Mouse (Mus musculus): ENCODE measurements around the gene Plekhh2. TPM values are rescaled to one million over a fixed set of nuclear protein-coding genes. Genes with fewer than 3 reads are reported as not detected.

Plekhh2 gene
- polyA plus RNA-seq, 1 experiment from 2014 or later = 2.6 TPM

DNA sequence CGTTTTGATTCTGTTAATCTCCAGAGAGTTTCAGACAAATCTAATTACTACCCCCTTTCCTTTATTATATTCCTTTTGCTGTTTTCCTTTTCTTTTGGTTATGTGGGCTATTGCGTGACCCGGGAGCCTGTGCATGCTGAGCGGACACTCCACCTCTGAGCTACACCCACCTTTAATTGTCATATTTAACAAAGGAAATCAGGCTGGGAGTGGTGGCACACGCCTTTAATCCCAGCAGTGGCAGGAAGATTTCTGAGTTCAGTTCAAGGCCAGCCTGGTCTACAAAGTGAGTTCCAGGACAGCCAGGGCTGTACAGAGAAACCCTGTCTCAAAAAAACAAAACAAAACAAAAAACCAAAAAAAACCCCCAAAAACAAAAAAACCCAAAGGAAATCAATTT, 14.7 kb upstream of the Plekhh2 start:
- 82% methylated on average over 5 of the region's 5 CpGs for WGBS
- H3K4me1 ChIP-seq = no peaks in the 10 kb centered on the region
- H3K9ac ChIP-seq = no peak overlapping the region
- no peak overlapping the region for H3K4me2 ChIP-seq
- H3K9me3 ChIP-seq = no peaks in the 10 kb centered on the region
- no peaks in the 10 kb centered on the region for H3K36me3 ChIP-seq
- ATAC-seq (ENCODE audit: extremely low read depth, insufficient number of reproducible peaks, low FRiP score, low TSS enrichment) = no peak
- H3K4me3 ChIP-seq = no peak overlapping the region
- no peaks in the 10 kb centered on the region; the same call in 1 of the 2 replicates for H3K27me3 ChIP-seq (replicated peaks)
- no peak overlapping the region for H3K27ac ChIP-seq (replicated peaks)

DNA sequence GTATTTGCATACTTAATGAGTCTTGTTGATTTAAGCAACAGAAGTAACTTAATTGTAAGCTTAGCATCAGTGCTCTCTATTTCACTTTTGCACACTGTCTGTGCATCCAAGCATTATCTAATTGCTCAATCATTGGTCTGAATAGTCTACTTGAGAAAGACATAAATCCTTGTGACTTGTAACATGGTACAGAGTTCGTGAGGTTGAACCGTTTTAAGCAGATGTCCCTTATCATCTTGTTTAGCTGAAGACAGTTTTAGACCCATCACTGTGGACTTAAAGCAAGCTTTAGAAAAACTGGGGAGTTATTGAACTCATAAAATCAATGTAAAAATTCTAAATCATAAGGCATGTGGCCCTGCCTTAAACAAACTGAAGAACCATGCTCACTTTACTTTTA, 14.1 kb upstream of the Plekhh2 start:
- no peak for ATAC-seq (ENCODE audit: extremely low read depth, insufficient number of reproducible peaks, low FRiP score, low TSS enrichment)
- 42% methylated on average over 2 of the region's 2 CpGs for WGBS
- Histone ChIP-seq H3K9me3 (no peaks in the 10 kb centered on the region), H3K4me2 (no peak overlapping the region), H3K27ac (replicated peaks) (no peak overlapping the region), H3K4me1 (no peaks in the 10 kb centered on the region), H3K4me3 (no peak overlapping the region), H3K9ac (no peak overlapping the region), H3K27me3 (replicated peaks) (no peaks in the 10 kb centered on the region; the same call in 1 of the 2 replicates), H3K36me3 (no peaks in the 10 kb centered on the region)

DNA sequence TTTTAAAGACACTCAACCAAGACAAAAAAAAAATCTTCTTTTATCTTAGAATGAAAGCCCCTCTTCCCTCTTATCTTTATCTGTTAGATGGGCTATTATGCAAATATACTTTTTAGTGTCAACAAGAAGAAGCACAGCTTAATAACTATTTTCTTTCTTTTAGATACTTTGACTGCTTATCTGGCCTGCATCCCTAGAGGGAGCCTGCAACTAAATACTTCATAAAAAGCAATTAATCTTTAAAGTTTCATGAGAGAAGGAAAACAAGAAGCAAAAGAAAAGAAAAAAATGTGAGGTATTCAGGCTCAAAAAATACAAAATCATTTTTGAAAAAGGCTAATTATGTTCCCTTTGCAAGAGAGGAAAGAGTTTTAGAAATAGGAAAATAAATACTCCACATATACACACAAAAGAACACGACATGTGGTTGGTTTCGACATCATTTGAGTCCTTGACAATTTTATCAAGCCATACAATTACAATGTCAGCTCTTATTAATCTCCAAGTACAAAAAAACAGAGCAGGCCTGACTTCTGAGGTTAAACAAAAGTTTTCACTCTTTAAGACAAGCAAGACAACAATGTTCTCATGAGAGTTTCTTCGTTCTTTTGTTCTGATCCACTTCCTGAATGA, 13.6 kb upstream of the Plekhh2 start:
- Histone ChIP-seq H3K4me1 (no peaks in the 10 kb centered on the region), H3K4me2 (no peak overlapping the region), H3K27me3 (replicated peaks) (no peaks in the 10 kb centered on the region; the same call in 1 of the 2 replicates), H3K36me3 (no peaks in the 10 kb centered on the region), H3K27ac (replicated peaks) (no peak overlapping the region), H3K9me3 (no peaks in the 10 kb centered on the region), H3K9ac (no peak overlapping the region), H3K4me3 (no peak overlapping the region)
- 69% methylated on average over 3 of the region's 3 CpGs for WGBS
- no peak for ATAC-seq (ENCODE audit: extremely low read depth, insufficient number of reproducible peaks, low FRiP score, low TSS enrichment)

DNA sequence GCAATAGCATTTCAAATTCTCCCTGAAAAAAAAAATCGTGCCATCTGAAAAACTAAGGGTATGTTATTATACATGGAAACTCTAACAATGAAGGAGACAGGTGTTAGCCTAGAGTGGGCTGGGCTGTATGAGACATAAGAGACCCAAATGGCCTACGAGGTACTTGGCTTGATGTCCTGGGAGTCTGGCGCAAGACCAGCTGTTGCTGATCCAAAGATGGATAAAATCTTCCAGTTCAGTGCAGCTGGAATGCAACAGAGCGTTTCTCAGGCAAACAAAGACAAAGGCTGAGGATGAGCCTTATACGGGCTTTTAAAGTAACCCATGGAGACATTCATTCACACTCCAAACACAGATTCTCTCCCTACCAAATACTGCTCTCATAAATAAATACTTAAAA, 13.1 kb upstream of the Plekhh2 start:
- Histone ChIP-seq H3K36me3 (no peaks in the 10 kb centered on the region), H3K4me3 (no peak overlapping the region), H3K27ac (replicated peaks) (no peak overlapping the region), H3K9me3 (no peaks in the 10 kb centered on the region), H3K27me3 (replicated peaks) (no peaks in the 10 kb centered on the region; the same call in 1 of the 2 replicates), H3K4me1 (no peaks in the 10 kb centered on the region), H3K9ac (no peak overlapping the region), H3K4me2 (no peak overlapping the region)
- no peak for ATAC-seq (ENCODE audit: extremely low read depth, insufficient number of reproducible peaks, low FRiP score, low TSS enrichment)
- 66% methylated on average over 5 of the region's 5 CpGs for WGBS

DNA sequence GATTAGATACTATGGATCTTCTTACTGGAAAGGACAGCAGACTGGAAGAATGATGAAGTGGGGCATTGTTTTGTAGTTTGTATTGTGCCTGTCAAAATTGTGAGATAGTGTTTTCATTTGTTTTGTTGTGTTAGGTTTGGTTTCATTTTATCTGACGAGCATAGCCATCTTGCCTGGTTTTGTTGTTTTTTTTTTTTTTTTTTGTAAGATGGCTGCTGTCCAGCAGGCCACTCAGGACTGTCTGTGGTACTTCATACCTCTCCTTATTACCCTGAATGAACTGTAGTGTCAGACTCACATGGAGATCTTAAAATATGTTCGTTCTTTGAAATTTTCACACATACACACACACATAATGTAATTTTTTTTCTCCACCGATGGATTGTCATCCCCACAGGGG, 9.4 kb upstream of the Plekhh2 start:
- H3K4me2 ChIP-seq = no peak overlapping the region
- ATAC-seq (ENCODE audit: extremely low read depth, insufficient number of reproducible peaks, low FRiP score, low TSS enrichment) = no peak

DNA sequence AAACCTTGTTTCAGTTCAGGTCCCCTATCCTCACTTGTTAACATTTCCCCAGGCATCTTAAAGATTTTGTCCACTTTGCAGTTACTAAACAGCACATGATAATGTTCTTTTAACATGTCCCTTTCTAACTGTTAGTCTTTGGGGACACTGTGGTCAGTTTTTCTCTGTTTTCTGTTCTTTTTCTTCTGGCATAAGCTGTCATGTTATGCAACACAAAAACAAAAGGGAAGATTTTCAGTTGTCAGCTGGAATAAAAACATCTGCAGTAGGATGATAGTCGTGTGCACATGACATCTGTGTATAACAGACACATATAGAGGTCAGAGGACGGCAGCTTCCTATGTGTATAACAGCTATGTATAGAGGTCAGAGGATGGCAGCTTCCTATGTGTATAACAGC, 5.8 kb upstream of the Plekhh2 start:
- no peak overlapping the region for H3K4me2 ChIP-seq
- H3K36me3 ChIP-seq = no peaks in the 10 kb centered on the region
- peaks cover 16% of the 10 kb centered on the region for H3K4me1 ChIP-seq
- H3K9ac ChIP-seq = no peak overlapping the region
- 56% methylated on average over 2 of the region's 2 CpGs for WGBS
- no peak for ATAC-seq (ENCODE audit: extremely low read depth, insufficient number of reproducible peaks, low FRiP score, low TSS enrichment)
- no peak overlapping the region for H3K27ac ChIP-seq (replicated peaks)
- H3K27me3 ChIP-seq (replicated peaks) = no peaks in the 10 kb centered on the region
- H3K9me3 ChIP-seq = no peaks in the 10 kb centered on the region
- no peak overlapping the region for H3K4me3 ChIP-seq

More for the DNA sequence above, 9.4 kb upstream of the Plekhh2 start:
- Histone ChIP-seq H3K27ac (replicated peaks) (no peak overlapping the region), H3K4me3 (no peak overlapping the region), H3K27me3 (replicated peaks) (no peaks in the 10 kb centered on the region), H3K4me1 (no peaks in the 10 kb centered on the region), H3K9me3 (no peaks in the 10 kb centered on the region), H3K9ac (no peak overlapping the region), H3K36me3 (no peaks in the 10 kb centered on the region)
- WGBS = 55% methylated on average over 3 of the region's 3 CpGs

DNA sequence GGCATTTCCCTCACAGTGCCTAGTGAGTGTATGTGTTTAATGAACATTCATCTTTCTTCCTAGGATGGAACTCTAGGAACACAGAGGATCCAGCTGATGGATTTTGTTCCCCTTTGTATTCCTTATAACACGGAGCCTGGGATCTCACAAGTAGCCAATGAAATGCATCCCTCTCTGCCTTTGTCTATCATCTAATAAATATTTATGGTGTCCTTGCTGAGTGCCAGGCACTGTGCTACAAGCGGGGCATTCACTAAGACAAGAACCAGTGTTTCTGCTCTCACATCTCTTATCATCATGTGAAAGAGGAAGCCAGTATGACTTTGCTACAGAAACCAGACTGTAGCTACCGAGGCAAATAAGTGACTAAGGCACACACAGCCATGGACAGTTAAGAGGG, 3.0 kb upstream of the Plekhh2 start:
- H3K9ac ChIP-seq = no peak overlapping the region
- H3K36me3 ChIP-seq = no peaks in the 10 kb centered on the region
- peaks cover 30% of the 10 kb centered on the region for H3K4me1 ChIP-seq
- ATAC-seq (ENCODE audit: extremely low read depth, insufficient number of reproducible peaks, low FRiP score, low TSS enrichment) = no peak
- no peaks in the 10 kb centered on the region for H3K9me3 ChIP-seq
- peaks cover 6% of the 10 kb centered on the region; the same call in 1 of the 2 replicates for H3K27me3 ChIP-seq (replicated peaks)
- no peak overlapping the region for H3K4me3 ChIP-seq
- no peak overlapping the region for H3K27ac ChIP-seq (replicated peaks)
- H3K4me2 ChIP-seq = no peak overlapping the region
- WGBS = 51% methylated on average over 3 of the region's 3 CpGs

DNA sequence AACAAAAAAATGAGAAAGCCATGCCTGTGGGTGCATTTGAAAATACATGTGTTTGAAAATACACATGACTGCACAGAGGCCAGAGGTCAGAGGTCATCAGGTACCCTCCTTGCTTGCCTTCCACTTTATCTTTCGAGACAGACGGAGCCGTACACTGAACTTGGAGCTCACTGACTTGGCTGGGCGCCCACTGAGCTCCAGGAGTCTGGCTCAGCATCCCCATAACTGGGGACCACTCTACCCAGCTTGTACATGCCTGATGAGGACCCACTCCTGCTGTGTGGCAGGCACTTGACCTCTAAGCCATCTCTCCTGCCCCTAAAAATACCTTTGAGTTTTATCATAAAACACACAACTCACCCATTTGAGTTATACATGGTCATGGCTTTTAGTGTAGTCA, 2.5 kb upstream of the Plekhh2 start:
- 41% methylated on average over 4 of the region's 4 CpGs for WGBS
- Histone ChIP-seq H3K4me3 (no peak overlapping the region), H3K27ac (replicated peaks) (0 out of 2 replicates have a peak overlapping the region, but pooled peaks have one; percentile 65), H3K36me3 (no peaks in the 10 kb centered on the region), H3K9ac (no peak overlapping the region), H3K27me3 (replicated peaks) (peaks cover 6% of the 10 kb centered on the region; the same call in 1 of the 2 replicates), H3K9me3 (no peaks in the 10 kb centered on the region), H3K4me2 (no peak overlapping the region), H3K4me1 (peaks cover 30% of the 10 kb centered on the region)
- no peak for ATAC-seq (ENCODE audit: extremely low read depth, insufficient number of reproducible peaks, low FRiP score, low TSS enrichment)

DNA sequence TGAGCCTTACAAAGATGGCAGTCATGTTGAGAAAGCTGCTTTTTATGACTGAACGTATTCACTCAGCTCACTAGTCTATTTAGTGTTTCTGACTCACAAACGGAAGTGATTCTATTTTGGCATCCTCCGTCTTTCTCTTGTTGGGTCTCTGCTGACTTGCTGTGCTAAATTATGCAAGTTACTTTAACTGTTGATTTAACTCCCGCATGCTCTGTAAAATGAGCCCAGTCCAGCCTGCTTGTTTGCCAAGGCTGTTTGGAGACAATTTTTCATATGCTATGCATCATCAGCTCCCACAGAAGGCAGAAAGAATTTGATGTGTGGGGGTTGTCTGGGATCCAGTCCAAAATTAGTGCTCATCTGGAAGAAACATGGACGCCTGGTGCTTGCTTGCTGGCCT, 1.3 kb upstream of the Plekhh2 start:
- Histone ChIP-seq H3K9ac (no peak overlapping the region), H3K36me3 (no peaks in the 10 kb centered on the region), H3K4me3 (no peak overlapping the region), H3K27me3 (replicated peaks) (peaks cover 6% of the 10 kb centered on the region; the same call in 1 of the 2 replicates), H3K9me3 (no peaks in the 10 kb centered on the region), H3K4me2 (no peak overlapping the region), H3K4me1 (peaks cover 30% of the 10 kb centered on the region), H3K27ac (replicated peaks) (peak overlapping the region; percentile 65)
- ATAC-seq (ENCODE audit: extremely low read depth, insufficient number of reproducible peaks, low FRiP score, low TSS enrichment) = no peak
- 44% methylated on average over 5 of the region's 5 CpGs for WGBS

DNA sequence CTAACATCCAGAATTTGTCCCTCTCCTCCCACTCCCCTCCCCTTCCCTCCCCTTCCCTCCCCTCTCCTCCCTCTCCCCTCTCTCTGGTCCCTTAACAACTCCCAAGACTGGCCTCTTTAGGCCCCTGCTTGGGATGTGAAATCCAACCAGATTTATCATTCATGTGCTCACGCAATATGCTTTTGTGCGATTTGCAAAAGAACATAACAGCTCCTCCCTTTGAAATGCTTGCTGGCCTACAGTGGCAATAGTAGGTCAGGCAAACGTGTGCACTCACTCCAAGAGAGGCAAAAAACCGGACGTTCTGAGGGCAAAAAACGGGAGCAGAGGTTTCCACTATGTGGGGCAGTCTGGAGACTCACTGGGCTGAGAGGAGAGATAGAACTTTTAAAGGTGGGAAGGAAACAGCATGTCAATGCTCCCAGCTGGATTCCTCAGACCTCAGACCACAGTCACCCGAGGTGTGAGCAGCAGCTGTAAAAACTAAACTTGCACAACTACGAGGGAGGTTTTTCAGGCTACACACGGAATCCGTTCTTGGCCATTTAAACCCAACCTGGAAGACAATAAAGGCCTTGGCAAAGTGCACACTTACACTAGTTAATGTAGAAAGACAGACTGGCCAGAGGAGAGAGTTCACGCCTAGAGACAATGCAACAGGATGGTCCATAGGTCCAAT, 595 bp upstream of the Plekhh2 start:
- ATAC-seq (ENCODE audit: extremely low read depth, insufficient number of reproducible peaks, low FRiP score, low TSS enrichment) = no peak
- 30% methylated on average over 11 of the region's 11 CpGs for WGBS
- Histone ChIP-seq H3K4me3 (peak overlapping the region; percentile 83), H3K4me1 (peaks cover 30% of the 10 kb centered on the region), H3K9me3 (no peaks in the 10 kb centered on the region), H3K36me3 (no peaks in the 10 kb centered on the region), H3K4me2 (peak overlapping the region; percentile 99), H3K9ac (peak overlapping the region; percentile 85), H3K27ac (replicated peaks) (peak overlapping the region; percentile 65), H3K27me3 (replicated peaks) (peaks cover 6% of the 10 kb centered on the region; the same call in 1 of the 2 replicates)

DNA sequence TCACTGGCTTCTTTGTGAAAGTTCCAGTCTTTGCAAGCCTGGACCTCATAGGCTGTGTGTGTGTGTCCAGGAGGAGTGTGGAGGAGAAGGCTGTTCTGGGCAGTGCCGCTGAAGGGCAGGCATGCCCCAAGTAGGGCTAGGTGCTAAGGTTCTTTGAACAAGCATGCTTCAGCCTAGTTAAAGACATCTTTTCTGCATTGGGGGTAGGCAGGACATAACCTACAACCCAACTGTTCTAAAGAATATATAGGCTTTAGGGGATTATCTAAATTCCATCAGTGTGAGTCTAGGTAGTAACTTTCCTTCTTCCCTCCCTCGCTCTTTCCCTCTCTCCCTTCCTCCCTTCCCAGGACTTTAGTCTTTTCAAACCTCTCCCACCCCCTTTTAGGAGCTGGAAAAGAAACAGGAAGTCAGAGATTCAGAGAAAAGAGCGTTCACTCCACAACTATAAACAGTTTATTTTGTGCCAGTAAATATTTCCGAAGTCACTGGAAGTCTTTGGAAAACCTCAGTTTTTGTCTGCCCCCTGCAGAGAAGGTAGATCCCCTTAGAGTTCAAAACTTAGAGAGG, 906 bp downstream of the Plekhh2 start:
- peak overlapping the region; percentile 83 for H3K4me3 ChIP-seq
- H3K4me1 ChIP-seq = peaks cover 30% of the 10 kb centered on the region
- H3K9me3 ChIP-seq = no peaks in the 10 kb centered on the region
- H3K27ac ChIP-seq (replicated peaks) = no peak overlapping the region
- WGBS = 23% methylated on average over 4 of the region's 4 CpGs
- H3K36me3 ChIP-seq = no peaks in the 10 kb centered on the region
- H3K27me3 ChIP-seq (replicated peaks) = peaks cover 6% of the 10 kb centered on the region; the same call in 1 of the 2 replicates
- H3K9ac ChIP-seq = peak overlapping the region; percentile 85
- ATAC-seq (ENCODE audit: extremely low read depth, insufficient number of reproducible peaks, low FRiP score, low TSS enrichment) = no peak
- H3K4me2 ChIP-seq = peak overlapping the region; percentile 99

Data from heart, embryonic 13.5 days (tissue).